Mouse (Mus musculus): ENCODE results near the gene Tbxas1.
A peak's percentile ranks its signal among the peaks of the same experiment; 100 is the strongest.

The Tbxas1 gene

GRCm38 (mm10) chr6:39054878-39055508, 179.8 kb downstream of the Tbxas1 start:
- DNase-seq: no peak

GRCm38 (mm10) chr6:39055831-39056261, 180.6 kb downstream of the Tbxas1 start:
- DNase-seq: no peak

GRCm38 (mm10) chr6:39057161-39057560, 182.0 kb downstream of the Tbxas1 start:
- DNase-seq: no peak

DNA sequence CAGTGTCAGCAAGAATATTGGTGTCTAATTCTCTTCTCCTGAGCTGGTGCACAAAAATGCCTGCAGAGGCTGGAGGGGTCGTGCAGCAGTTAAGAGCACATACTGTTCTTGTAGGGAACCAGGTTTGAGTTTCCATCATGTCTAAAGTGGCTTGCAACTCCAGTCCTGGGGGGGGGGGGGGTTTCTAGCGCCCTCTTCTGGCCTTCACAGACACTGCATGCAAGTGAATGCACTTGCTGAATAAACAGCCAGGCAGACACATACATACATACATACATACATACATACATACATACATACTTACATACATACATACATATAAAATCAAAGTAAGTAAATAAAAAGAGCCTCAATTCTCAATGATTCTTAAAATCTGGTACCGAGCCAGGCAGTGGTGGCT, 183.2 kb downstream of the Tbxas1 start:
- peak; percentile 17 for DNase-seq

GRCm38 (mm10) chr6:39058936-39059335, 183.7 kb downstream of the Tbxas1 start:
- no peak for DNase-seq

DNA sequence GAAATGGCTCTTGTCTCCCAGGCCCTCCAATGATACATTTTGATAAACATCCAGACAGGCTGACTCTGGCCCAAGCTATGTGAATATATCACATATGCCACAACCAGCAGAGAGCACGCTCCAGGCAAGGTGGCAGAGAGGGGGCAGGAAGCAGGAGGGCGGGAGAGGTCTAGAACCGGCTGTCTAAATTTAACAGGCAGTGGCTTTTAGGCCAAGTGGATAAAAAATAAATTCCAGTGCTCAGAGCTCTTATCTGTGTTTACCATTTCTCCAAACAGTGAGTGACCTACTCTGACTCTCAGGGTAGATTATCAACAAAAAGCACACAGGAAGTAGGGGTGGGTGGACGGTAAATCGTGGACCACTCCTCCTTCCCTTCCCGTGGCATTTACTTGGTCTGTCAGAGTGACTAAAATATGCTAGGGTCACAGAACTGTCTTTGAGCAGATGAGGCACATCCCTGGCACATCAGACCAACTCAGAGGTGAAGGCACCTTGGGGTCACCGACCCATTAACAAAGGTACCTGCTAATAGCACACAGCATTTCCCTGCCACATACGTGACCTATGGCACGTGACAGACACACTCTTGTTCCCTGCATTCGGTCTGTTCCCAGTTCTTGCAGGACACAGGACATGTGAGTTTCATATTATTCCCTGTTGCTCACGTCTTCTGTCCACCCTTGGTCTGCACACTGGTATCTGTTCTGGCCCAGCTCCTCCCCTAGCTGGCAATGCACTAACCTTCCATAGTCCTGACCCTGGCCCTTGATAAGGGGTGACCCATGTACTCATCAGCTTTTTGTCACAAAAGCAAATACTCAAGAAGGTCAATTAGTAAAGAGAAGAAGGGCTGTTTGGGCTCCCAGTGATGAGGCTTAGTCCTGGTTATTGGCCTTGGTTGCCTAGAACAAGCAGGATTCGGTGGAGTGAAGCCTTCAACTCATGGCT, 184.6 kb downstream of the Tbxas1 start:
- DNase-seq: no peak

- DNase-seq: no peak
Observed at GRCm38 (mm10) chr6:39061180-39061579, 186.0 kb downstream of the Tbxas1 start.

- DNase-seq: no peak
Observed at GRCm38 (mm10) chr6:39063541-39063940, 188.3 kb downstream of the Tbxas1 start.

DNA sequence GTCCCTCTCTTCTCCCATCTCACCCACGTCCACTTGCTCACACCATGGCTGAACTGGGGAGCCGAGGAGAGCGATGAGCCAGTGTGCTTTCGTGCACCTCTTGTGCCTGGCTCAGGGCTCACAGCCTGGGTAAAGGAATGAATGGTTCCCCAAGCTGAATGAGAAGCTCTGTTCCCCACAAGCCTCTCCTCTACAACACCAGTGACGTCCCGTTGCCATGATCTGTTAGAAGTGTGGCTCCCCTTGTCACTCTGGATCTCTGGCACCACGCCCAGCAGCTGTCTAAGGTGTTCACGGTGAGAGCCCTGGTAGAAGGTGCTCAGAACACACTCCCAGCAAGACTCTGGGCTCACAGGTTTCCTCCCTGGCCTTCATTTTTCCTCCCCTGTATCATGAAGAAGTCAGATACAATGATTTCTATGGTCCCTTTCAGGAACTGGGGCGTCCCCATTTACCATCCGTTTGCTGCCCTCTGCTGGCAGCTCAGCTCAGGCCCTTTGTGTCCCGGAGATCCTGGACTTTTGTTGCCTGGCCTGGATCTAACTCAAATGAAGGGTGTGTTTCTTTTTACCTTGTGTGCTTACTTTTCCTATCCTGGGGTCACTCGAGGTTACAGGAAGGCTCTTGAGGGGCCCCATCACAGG, 191.9 kb downstream of the Tbxas1 start:
- peak; percentile 81 for DNase-seq

- DNase-seq: no peak
Observed at GRCm38 (mm10) chr6:39072664-39073063, 197.5 kb downstream of the Tbxas1 start.

DNA sequence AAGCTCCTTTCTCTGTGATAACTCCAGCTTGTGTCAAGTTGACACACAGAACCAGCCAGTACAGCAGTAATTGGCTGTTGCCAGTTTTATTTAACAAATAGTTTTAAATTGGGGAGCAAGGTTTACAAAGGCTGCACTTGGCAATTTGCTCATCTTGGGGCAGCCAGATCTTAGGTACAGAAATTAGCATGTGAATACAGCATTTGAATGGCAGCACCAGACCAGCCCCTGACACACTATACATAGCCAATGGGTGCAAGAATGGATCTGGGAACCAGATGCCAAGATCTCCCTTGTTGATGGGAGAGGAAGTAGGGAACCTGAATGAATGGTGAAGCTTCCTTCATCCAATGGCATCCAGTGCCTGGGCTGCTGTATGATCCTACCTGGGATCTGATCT, 199.0 kb downstream of the Tbxas1 start:
- DNase-seq: no peak

- no peak for DNase-seq
Observed at GRCm38 (mm10) chr6:39076498-39076897, 201.3 kb downstream of the Tbxas1 start.

GRCm38 (mm10) chr6:39104631-39105030, 229.4 kb downstream of the Tbxas1 start:
- DNase-seq: no peak

- peak; percentile 16 for DNase-seq
Observed at GRCm38 (mm10) chr6:39106812-39107211, 231.6 kb downstream of the Tbxas1 start.

DNA sequence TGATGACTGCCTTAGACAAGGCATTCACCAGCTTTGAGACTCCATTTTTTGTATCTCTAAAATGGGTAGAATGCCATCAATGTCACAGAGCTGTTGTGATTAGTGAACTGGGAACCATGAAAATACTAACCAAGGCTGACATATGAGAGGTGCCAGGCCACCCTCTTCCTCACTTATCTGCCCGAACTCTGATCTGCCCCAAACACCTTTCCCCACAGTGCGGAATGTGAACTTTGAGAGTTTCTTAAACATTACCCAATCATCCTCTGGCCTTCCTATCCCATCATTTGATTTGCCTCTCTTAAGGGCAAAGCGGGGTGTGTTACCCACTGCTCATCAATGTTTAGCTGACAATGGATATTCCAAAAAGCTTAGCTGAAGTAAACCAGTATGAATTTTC, 237.5 kb downstream of the Tbxas1 start:
- no peak for DNase-seq

DNA sequence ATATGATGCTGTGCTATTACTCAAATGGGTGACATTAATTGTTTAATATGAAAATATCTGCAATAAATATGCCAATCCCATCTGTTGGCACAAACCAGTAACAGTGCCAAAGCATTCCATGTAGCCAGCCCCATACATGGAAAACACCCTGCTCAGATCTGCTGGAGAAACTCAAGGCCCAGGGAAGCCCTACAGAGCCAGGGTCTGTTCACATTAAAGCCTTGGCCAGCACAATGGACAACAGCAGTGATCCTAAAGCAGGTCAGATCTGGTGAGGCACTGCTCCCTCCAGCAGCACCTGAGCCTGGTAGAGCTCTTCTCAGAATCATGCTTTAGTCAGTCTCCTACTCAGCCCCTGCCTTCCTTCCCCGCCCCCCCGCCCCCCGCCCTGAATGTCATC, 237.9 kb downstream of the Tbxas1 start:
- DNase-seq: no peak

DNA sequence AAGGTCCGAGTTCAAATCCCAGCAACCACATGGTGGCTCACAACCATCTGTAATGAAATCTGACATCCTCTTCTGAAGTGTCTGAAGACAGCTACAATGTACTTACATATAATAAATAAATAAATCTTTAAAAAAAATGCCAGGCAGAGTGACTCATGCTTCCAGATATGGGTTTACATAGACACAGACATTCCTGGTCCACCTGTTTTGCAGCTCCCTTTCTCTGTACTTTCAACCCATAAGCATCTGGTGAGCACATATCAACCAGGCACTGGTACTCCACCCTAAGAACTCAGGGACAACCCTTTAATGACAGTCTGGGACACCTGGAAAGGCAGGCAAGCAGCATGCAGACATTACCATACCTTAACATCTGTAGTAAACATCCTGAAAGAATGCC, 240.2 kb downstream of the Tbxas1 start:
- DNase-seq: no peak

DNA sequence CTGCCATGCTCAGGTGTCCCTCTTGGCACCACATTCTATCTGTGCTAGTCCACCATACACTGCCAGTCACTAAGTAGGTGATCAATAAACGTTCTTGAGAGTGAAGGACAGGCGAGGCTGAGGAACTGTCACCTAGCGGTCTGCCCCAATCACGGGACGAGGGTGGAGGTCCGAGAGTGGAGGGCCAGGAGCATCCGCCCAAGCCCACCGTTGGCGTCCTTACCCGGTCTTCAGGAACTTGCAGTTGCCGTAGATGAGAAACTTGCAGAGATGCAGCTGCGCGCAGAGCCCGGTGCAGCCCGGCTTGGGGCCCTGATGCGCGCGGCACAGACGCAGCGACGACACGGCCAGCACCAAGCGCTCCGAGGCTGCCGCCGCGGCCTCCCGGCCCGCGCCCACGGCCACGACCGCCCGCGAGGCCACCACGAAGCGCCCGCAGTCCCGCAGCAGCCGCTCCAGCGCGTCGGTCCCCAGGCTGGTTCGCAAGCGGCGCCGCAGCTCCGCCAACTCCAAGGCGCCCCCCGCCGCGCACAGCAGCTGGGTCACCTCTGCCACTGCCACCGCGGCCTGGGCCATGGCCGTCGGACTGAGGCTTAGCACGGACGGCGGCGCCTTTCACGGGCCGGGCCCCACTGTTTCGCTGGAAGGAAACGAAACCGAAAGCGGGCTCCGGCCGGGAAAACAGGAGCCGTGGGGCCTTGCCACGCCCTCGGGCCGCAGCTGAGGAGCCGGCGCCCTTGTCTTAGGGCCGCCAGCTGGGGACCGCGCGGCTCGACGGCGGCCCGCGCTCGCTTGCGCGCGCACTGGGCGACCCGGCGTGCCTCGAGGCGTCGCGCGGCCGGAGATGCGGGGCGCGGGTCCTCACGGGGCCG, 242.6 kb downstream of the Tbxas1 start, which contains the start of gene Parp12:
Gene Parp12 (minus strand): TSS at position 766 of the 872 bp plus-strand sequence.
- peak; percentile 78 for DNase-seq

DNA sequence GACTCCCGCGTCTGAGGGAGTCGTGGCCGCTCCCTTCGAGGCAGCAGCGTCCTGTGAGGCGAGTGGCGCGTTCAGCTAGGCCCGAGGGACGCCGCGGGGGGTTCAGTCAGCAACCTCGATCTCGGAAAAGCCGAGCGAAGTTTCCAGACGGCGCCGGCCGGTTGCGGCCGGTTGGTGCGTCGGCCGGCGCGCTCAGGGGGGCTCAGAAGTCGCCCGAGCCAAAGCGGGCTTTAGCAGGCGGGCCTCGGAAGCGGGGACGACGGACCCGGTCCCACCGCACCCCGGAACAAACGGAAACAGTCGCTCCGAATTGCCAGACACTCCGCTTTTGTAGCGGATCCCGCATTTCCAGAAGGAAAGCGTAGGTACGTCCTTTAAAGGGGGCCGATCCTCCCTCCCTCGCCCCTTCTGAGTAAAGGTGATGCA, 243.3 kb downstream of the Tbxas1 start:
- no peak for DNase-seq

- no peak for DNase-seq
Observed at GRCm38 (mm10) chr6:39120685-39121084, 245.5 kb downstream of the Tbxas1 start.

DNA sequence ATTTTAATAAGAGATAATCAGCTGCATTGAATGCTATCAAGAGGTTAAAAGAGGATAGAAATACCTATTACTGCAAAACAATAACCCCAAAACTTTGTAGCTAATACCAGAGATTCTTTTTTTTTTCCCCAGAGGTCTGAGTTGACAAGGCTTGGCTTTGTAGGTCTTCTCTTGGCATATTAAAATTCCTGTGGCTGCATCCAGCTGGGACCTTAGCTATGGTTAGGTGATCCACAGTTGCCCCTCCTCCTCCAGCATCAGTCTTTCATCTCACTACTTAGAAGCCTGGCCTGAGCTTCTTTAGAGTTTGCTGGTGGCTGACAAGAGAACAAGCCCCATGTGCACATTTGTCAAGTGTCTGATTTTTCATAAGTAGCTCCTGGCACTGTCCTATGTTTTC, 249.5 kb downstream of the Tbxas1 start:
- DNase-seq: no peak

DNA sequence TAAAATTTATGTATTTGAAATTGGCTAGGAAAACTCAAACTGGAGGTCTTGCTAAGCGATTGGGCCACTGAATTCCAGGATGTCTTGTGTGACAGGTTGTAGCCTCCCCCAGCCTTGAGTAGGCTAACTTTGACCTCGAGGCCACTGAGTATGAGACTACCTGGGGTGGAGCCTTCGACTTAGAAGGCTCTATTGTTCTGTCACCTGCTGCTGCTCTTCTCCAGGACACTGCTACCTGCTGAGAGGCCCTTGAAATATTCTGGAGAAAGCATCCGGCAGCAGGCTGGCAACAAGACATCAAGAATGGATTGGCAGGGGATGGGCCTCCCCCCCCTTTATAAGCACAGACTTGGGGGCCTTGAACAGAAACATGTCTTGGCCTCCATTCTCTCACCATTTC, 256.3 kb downstream of the Tbxas1 start:
- DNase-seq: no peak

- DNase-seq: no peak
Observed at GRCm38 (mm10) chr6:39132556-39132955, 257.4 kb downstream of the Tbxas1 start.
